Mouse (Mus musculus): ENCODE results near the gene Vav2.

Vav2 gene

GRCm38 (mm10) chr2:27426855-27427457 lies at the start of gene Vav2:
Vav2 (minus strand) TSS chr2:27427033.
- DNase-seq (ENCODE audit: extremely low read depth, low read depth, low spot score) = no peak

GRCm38 (mm10) chr2:27475495-27476302 lies 48.9 kb upstream of the Vav2 start:
- DNase-seq (ENCODE audit: extremely low read depth, low read depth, low spot score) = no peak

DNA sequence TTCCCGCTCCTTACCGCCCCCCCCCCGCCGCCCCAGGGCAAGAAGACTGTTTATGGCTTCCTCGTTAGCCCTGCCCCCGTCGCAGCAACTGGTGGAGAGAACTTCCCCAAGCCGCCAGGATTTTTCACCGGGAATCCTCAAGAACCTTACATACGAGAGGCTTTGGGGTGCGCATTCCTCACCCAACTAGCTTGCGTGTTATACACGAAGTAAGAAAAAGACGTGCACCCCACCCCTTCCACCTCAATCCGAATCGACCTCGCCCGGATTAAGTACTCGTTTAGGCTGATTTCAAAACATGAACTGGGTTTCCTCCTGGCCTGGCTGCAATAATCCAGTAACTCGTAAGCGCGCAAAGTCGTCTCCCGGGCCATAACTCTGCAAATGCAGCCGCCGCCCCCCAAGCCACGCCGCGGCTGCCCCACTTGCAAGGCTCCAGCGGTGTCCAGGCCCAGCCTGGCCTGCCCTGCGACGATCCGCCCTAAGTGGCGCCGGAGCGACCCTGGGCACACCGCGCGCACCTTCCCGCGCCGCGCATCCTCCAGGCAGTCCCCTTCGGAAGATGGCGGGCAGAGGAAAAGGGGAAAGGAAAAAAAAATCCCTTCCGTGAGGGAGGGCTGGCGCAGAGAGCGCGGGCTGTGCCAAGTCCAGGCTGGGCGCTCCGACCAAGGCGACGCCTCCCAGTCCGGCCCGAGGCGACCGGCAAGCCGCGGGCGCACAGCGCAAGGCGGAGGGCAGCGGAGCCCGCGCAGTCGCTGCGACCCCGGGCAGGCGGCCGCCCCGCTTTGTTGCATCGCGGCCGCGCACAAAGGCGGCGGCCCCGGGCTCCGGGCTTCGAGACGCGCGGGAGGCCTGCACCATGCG lies 48.0 kb upstream of the Vav2 start:
- DNase-seq (ENCODE audit: extremely low read depth, low read depth, low spot score) = no peak

- DNase-seq (ENCODE audit: extremely low read depth, low read depth, low spot score) = no peak
Measured at GRCm38 (mm10) chr2:27473911-27474310, 47.1 kb upstream of the Vav2 start.

DNA sequence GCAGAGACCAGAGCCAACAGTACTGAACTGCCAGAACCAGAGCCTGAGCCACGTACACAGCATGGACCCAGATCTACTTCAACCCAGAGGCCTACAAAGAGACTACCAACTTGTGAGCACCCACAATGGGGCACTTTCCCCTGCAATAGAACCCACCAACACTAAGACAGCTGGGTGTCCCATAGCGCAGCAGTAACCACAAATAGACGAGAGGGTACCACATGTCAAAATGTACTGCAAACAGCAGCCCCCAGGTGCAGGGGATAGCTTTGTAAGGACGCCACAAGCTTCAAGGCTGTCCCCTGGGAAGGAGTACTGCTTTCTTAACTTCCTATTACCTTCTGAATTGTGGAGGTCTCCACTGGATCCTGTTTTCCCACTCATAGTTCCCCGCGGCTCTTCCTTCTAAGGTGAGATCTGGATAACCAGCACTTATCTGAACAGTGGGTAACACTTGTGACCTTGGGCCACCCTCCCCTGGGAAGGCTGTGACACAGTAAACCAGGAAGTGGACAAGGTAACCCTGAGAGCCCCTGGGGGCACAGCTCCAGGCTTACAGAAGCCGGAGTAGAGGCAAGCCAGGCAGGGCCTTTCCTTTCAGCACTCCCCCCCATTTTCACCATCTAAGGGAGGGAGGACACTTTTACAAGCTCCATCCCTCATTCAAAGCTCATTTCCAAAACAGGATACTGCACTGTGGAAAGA lies 46.4 kb upstream of the Vav2 start:
- DNase-seq (ENCODE audit: extremely low read depth, low read depth, low spot score) = no peak

- no peak for DNase-seq (ENCODE audit: extremely low read depth, low read depth, low spot score)
Measured at GRCm38 (mm10) chr2:27471170-27471584, 44.3 kb upstream of the Vav2 start.

DNA sequence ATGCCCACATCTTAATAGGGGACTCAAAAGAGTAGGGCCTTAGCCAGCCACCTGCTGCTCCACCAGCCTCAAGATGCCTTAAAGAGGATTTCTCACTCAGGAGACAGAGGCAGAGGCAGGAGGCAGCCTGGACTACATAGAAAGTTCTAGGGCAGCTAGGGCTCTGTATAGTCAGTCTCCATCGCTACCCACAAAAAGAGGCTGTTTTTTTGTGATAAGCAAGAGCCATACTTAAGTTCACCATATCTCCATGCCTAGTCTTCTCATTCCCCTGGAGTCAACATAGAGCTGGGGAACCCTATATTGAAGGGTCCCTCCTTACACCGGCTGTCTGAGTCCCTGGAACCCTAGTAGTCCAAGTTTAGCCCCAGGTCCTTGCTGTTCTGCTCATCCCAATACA lies 43.7 kb upstream of the Vav2 start:
- DNase-seq (ENCODE audit: extremely low read depth, low read depth, low spot score) = no peak

DNA sequence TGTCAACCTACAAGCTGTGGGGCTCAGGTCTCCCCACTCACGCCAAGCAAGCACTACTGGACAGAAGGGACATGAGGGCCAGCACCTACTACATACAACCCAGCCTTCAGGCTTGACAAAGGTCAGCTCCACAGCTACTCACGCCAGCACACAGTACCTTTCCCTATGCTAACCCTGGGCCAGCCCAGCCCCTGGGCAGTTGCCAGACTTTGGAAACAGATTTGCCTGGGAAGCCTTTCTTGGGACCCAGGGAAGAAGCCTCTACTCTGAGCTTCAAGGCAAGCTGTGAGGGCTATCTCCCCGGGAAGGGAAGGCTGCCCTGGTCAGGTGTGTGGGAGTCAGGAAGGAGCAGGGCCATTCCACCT lies 43.1 kb upstream of the Vav2 start:
- no peak for DNase-seq (ENCODE audit: extremely low read depth, low read depth, low spot score)

DNA sequence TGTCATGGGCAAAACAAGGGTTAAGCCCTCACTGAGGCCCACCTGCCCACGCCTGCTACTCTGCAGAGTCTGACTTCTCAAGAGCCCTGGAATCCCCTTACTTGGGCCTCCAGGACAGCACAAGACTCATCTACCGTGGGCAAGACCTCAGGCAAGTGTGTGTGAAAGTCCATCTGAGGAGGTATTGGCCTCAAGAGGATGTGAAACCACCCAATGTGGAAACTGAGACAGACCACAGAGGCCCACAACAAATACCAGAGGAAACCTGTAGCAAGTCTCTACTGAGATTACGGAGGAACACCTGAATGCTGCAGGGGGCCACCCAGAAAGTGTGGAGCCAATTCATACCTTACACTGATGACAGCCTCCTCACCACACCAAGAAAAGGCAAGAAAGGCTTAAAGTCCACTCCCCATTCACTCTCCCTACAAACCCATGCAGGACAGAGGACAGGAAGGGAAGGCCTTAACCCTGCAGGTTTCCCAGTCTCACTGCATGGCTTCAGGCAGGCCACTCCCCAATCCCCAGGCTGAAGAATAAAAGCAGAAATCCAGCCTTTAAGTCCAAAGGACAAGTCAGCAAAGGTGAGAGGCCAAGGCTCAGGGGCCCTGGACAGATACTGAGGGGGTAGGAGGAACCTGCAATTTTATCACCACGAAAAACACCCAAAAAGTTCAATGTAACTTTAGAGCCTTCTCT lies 42.6 kb upstream of the Vav2 start:
- DNase-seq (ENCODE audit: extremely low read depth, low read depth, low spot score) = no peak

- DNase-seq (ENCODE audit: extremely low read depth, low read depth, low spot score) = no peak
Measured at GRCm38 (mm10) chr2:27462901-27463300, 36.1 kb upstream of the Vav2 start.

DNA sequence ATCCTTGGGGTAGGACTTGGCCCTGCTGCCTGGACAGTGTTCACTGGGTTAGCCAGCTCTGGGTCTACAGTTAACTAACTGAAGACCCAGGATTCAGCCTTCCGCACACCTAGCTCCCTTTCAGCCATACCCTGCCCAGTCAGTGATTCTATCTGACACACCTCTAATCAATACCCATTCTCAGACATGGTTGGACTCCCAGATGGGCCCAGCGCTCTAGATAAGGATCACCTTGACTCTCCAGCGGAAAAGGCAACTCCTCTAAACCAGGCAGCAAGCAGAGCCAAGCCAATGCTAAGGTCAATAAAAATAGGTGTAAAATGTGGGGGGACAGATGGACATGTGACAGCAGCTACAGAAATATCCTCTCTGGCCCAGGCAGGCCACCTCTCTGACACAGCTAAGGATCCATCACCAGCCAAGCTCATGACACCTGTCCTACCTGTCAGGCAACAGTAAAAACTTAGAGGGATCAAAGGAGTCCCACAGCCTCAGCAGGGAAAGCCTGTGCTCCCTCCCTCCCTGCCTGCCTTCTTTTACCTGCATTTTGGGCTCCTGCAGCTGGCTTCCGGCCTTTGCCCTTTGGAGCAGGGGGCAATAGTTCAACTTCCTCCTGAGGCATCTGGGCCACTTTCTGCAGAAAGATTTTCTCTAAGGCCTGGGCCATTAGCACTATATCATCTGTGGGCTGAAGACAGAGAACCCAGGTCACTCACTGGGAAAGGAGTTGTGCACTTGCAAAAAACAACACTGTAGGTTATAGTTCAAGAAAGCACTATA lies 35.2 kb upstream of the Vav2 start:
- DNase-seq (ENCODE audit: extremely low read depth, low read depth, low spot score) = no peak

DNA sequence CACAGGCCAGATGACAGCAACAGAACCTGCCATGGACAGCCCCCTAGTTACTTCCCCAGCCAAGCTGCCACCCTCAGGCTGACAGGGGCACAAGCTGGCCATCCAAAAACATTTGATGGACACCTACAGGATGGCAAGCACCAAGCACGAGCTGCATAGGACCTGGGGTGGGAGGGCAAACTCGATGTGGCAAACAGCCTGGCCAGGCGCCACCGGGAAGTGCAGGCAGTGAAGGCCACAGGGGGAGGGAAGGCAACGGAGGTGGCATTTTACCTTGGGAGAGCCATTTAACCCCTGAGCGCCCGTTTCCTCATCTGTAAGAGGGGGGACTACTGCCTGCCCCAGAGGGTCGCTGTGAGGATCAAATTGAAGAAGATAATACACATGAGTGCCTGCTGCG lies 33.8 kb upstream of the Vav2 start:
- no peak for DNase-seq (ENCODE audit: extremely low read depth, low read depth, low spot score)

GRCm38 (mm10) chr2:27460163-27460562 lies 33.3 kb upstream of the Vav2 start:
- no peak for DNase-seq (ENCODE audit: extremely low read depth, low read depth, low spot score)

DNA sequence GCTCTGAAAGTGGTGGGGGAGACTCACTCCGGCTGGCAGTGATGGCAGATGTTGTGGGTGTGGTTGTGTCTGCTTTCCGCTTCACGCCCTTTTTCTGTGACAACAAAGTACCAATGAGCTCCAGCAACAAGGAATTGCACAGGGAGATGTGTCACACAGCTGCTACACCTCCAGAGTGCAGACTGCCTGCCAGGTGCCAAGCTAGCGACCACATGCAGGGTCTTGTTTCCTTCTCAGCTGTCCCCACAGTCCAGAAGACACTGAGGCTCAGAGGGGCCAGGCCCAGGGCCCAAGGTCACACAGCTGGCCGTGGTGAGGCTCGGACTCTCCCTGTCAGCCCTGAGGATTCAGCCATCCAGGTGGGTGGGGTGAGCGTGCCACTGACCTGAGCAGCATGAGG lies 32.9 kb upstream of the Vav2 start:
- DNase-seq (ENCODE audit: extremely low read depth, low read depth, low spot score) = no peak

GRCm38 (mm10) chr2:27450226-27450625 lies 23.4 kb upstream of the Vav2 start:
- no peak for DNase-seq (ENCODE audit: extremely low read depth, low read depth, low spot score)

GRCm38 (mm10) chr2:27447782-27448181 lies 20.9 kb upstream of the Vav2 start:
- DNase-seq (ENCODE audit: extremely low read depth, low read depth, low spot score) = no peak

GRCm38 (mm10) chr2:27446812-27447211 lies 20.0 kb upstream of the Vav2 start:
- DNase-seq (ENCODE audit: extremely low read depth, low read depth, low spot score) = no peak

GRCm38 (mm10) chr2:27445910-27446309 lies 19.1 kb upstream of the Vav2 start:
- no peak for DNase-seq (ENCODE audit: extremely low read depth, low read depth, low spot score)

DNA sequence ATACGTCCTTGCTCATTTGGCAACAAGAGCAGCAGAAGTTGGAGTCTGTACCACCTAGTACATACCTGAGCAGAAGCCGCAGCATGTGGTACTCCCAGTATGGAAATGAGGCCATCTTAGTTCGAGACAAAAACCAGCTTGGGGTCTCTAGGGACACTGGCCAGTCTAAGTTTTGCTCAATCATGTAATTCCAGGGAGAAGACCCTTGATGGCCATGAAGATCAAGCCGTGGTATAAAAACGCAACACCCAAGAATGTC lies 16.5 kb upstream of the Vav2 start:
- no peak for DNase-seq (ENCODE audit: extremely low read depth, low read depth, low spot score)
